Mouse (Mus musculus): ENCODE data around the gene Kdm1a. TPM values are rescaled to one million over a fixed set of nuclear protein-coding genes. Genes with fewer than 3 reads are reported as not detected.

The Kdm1a gene
- polyA plus RNA-seq, 1 experiment from 2014 or later = 58.8 TPM

DNA sequence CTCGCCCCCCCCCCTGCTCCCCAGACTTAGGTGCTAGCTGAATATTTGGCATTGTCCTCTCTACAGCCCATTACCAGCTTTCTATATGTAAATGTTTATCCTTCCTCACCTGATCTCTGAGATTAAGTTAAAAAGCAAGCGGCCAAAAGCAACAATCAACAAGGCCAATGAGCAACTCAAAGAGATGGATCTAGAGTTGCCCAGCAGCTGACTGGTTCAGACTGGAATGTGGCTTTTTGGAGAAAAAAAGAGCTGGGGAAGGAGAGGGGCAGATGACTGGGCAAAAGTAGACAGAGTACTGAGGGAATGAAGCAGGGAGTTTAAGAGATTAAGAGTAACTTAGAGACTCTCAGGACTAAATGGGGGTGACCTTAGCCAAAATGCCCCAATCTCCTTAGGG, 8.5 kb downstream of the Kdm1a start:
- Histone ChIP-seq H3K4me1 (ENCODE audit: insufficient read depth) (0 out of 2 replicates have a peak, but pooled peaks cover 6% of the 10 kb centered on the region), H3K36me3 (ENCODE audit: insufficient read depth) (peaks cover 21% of the 10 kb centered on the region), H3K4me3 (ENCODE audit: low read depth, low read length) (no peak overlapping the region), H3K27ac (ENCODE audit: low read depth) (no peak overlapping the region), H3K4me2 (no peak overlapping the region), H3K9ac (no peak overlapping the region), H3K27me3 (ENCODE audit: insufficient read depth, low read length) (no peaks in the 10 kb centered on the region), H3K9me3 (ENCODE audit: low read depth, low read length) (no peaks in the 10 kb centered on the region)
- no peak for DNase-seq
- WGBS = 60% methylated on average over 2 of the region's 2 CpGs
- no peak for TF ChIP-seq CTCF (IDR thresholded peaks at IDR 0.05; ENCODE audit: low read depth)
- no peak for ATAC-seq (ENCODE audit: insufficient read depth)

DNA sequence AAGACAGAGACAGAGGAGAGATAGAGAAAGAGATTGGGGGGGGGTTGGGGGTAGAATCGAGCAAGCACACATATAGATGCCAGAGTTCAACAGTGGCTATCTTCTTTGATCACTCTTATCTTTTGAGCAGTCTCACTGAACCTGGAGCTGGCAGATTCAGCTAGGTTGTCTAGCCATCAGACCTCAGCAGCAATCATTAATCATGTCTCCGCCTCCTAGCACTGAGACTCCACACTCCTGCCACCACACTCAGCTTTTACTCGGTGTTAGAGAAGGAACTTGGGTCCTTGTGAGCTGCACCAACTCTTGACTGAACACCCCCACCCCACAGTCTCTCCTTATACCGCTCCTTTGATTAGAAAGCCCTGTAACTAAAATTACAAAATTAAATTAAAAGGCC, 10.4 kb downstream of the Kdm1a start:
- no peak for DNase-seq
- Histone ChIP-seq H3K4me1 (ENCODE audit: insufficient read depth) (0 out of 2 replicates have a peak, but pooled peaks cover 6% of the 10 kb centered on the region), H3K27ac (ENCODE audit: low read depth) (no peak overlapping the region), H3K36me3 (ENCODE audit: insufficient read depth) (peaks cover 21% of the 10 kb centered on the region), H3K4me2 (no peak overlapping the region), H3K27me3 (ENCODE audit: insufficient read depth, low read length) (no peaks in the 10 kb centered on the region), H3K9me3 (ENCODE audit: low read depth, low read length) (no peaks in the 10 kb centered on the region), H3K9ac (no peak overlapping the region), H3K4me3 (ENCODE audit: low read depth, low read length) (no peak overlapping the region)
- no peak for ATAC-seq (ENCODE audit: insufficient read depth)
- WGBS = 41% methylated on average over 4 of the region's 4 CpGs
- TF ChIP-seq CTCF (IDR thresholded peaks at IDR 0.05; ENCODE audit: low read depth) = no peak

DNA sequence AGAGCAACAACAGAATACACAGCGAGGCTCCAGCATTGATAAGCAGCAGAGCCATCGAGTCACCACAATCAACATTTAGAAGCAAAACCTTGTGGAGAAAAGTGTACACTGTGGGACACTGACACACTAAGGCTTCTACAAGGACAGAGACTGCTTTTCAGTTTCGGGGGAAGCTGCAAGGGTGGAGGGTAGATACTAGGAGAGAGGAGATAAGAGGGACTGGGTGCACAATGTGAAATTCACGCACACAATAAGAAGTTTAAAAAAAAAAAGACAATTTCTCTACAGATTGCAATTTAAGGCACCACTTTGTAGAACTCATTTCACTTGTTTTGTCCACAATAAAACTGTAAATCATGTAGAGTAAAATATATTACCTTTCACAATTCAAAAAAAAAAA, 14.5 kb downstream of the Kdm1a start:
- no peak for DNase-seq

GRCm38 (mm10) chr4:136587221-136587827, 15.2 kb downstream of the Kdm1a start:
- WGBS = 75% methylated on average over 4 of the region's 4 CpGs
- H3K9me3 ChIP-seq (ENCODE audit: low read depth, low read length) = no peaks in the 10 kb centered on the region
- peaks cover 19% of the 10 kb centered on the region for H3K36me3 ChIP-seq (ENCODE audit: insufficient read depth)
- DNase-seq (no peak), ATAC-seq (ENCODE audit: insufficient read depth) (no peak)
- H3K9ac ChIP-seq = no peak overlapping the region
- 0 out of 2 replicates have a peak, but pooled peaks cover 2% of the 10 kb centered on the region for H3K4me1 ChIP-seq (ENCODE audit: insufficient read depth)
- no peak overlapping the region for H3K4me2 ChIP-seq
- H3K27me3 ChIP-seq (ENCODE audit: insufficient read depth, low read length) = no peaks in the 10 kb centered on the region
- no peak overlapping the region for H3K4me3 ChIP-seq (ENCODE audit: low read depth, low read length)
- H3K27ac ChIP-seq (ENCODE audit: low read depth) = no peak overlapping the region
- TF ChIP-seq CTCF (IDR thresholded peaks at IDR 0.05; ENCODE audit: low read depth) = no peak

More for the DNA sequence above, 14.5 kb downstream of the Kdm1a start:
- Histone ChIP-seq H3K4me1 (ENCODE audit: insufficient read depth) (0 out of 2 replicates have a peak, but pooled peaks cover 2% of the 10 kb centered on the region), H3K4me2 (no peak overlapping the region), H3K36me3 (ENCODE audit: insufficient read depth) (peaks cover 21% of the 10 kb centered on the region), H3K9me3 (ENCODE audit: low read depth, low read length) (no peaks in the 10 kb centered on the region), H3K27me3 (ENCODE audit: insufficient read depth, low read length) (no peaks in the 10 kb centered on the region), H3K4me3 (ENCODE audit: low read depth, low read length) (no peak overlapping the region), H3K27ac (ENCODE audit: low read depth) (no peak overlapping the region), H3K9ac (no peak overlapping the region)
- no peak for TF ChIP-seq CTCF (IDR thresholded peaks at IDR 0.05; ENCODE audit: low read depth)
- WGBS = 89% methylated on average over 4 of the region's 4 CpGs
- no peak for ATAC-seq (ENCODE audit: insufficient read depth)

DNA sequence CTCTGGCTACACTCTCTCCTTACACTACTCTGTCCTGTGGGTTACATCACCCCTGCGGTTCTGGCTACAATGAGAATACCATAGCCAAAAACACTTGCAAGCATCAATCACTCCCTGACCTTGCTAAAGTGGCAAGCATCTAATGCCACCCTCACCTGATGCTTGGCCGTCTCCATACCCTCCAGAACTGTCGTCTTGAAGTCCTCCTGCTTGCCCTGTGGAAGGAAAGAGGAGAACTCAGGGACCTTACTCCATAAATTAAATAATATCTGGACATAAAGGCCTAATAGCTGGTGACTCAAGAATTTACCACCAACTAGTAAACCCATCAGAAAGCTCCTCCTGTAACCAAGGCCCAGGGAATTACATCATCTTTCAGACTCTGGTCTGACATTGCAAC, 20.6 kb downstream of the Kdm1a start:
- ATAC-seq (ENCODE audit: insufficient read depth) (no peak), DNase-seq (no peak)
- H3K27ac ChIP-seq (ENCODE audit: low read depth) = no peak overlapping the region
- TF ChIP-seq CTCF (IDR thresholded peaks at IDR 0.05; ENCODE audit: low read depth) = no peak
- H3K9ac ChIP-seq = no peak overlapping the region
- 0 out of 2 replicates have a peak, but pooled peaks cover 2% of the 10 kb centered on the region for H3K4me1 ChIP-seq (ENCODE audit: insufficient read depth)
- H3K9me3 ChIP-seq (ENCODE audit: low read depth, low read length) = no peaks in the 10 kb centered on the region
- 0 out of 2 replicates have a peak, but pooled peaks cover 3% of the 10 kb centered on the region for H3K36me3 ChIP-seq (ENCODE audit: insufficient read depth)
- no peak overlapping the region for H3K4me2 ChIP-seq
- WGBS = 88% methylated on average over 3 of the region's 3 CpGs
- H3K4me3 ChIP-seq (ENCODE audit: low read depth, low read length) = no peak overlapping the region
- no peaks in the 10 kb centered on the region for H3K27me3 ChIP-seq (ENCODE audit: insufficient read depth, low read length)

DNA sequence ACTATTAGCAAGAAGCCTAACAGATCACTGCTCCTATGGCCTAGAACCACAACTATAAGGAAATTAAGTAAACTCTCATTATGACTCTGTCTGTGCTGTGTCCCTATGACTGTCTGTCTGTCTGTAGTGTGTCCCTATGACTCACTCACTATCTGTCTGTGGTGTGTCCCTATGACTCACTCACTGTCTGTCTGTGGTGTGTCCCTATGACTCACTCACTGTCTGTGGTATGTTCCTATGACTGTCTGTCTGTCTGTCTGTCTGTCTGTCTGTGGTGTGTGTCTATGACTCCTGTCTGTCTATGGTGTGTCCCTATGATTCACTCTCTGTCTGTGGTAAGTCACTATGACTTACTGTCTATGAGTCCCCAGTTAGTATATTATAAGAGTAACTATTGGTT, 32.5 kb downstream of the Kdm1a start:
- no peak for TF ChIP-seq CTCF (IDR thresholded peaks at IDR 0.05; ENCODE audit: low read depth)
- Histone ChIP-seq H3K9ac (no peak overlapping the region), H3K36me3 (ENCODE audit: insufficient read depth) (peaks cover 76% of the 10 kb centered on the region)

DNA sequence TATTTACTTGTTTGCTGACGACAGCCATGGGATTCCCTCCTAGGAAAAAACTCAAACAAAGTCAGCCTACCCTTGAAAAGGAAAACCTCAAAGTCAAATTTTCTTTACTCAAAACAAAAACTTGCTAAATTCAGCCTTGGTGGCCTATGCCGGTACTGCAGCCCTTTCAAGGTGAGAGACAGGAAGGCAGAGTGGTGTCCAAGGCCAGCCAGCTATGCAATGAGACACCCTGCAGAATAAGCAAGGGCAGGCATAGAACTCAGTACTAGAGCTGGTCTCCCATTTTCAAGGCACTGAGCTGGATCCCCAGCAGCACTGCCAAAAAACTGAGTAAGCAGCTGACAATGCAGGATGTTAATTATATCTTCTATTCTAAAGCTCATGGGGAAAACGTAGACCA, 33.9 kb downstream of the Kdm1a start:
- DNase-seq = no peak
- H3K36me3 ChIP-seq (ENCODE audit: insufficient read depth) = peaks cover 85% of the 10 kb centered on the region
- no peaks in the 10 kb centered on the region for H3K9me3 ChIP-seq (ENCODE audit: low read depth, low read length)
- peak; percentile 45 for TF ChIP-seq CTCF (IDR thresholded peaks at IDR 0.05; ENCODE audit: low read depth)
- H3K4me2 ChIP-seq = no peak overlapping the region
- H3K4me3 ChIP-seq (ENCODE audit: low read depth, low read length) = no peak overlapping the region
- H3K27ac ChIP-seq (ENCODE audit: low read depth) = no peak overlapping the region
- H3K27me3 ChIP-seq (ENCODE audit: insufficient read depth, low read length) = no peaks in the 10 kb centered on the region
- no peak overlapping the region for H3K9ac ChIP-seq
- no peak for ATAC-seq (ENCODE audit: insufficient read depth)
- WGBS = 75% methylated on average over 3 of the region's 3 CpGs
- H3K4me1 ChIP-seq (ENCODE audit: insufficient read depth) = no peaks in the 10 kb centered on the region

More for the DNA sequence above, 32.5 kb downstream of the Kdm1a start:
- Histone ChIP-seq H3K27me3 (ENCODE audit: insufficient read depth, low read length) (no peaks in the 10 kb centered on the region), H3K9me3 (ENCODE audit: low read depth, low read length) (no peaks in the 10 kb centered on the region), H3K4me3 (ENCODE audit: low read depth, low read length) (no peak overlapping the region), H3K27ac (ENCODE audit: low read depth) (no peak overlapping the region), H3K4me1 (ENCODE audit: insufficient read depth) (no peaks in the 10 kb centered on the region), H3K4me2 (no peak overlapping the region)
- ATAC-seq (ENCODE audit: insufficient read depth) (no peak), DNase-seq (no peak)
